Mouse (Mus musculus) midbrain, embryonic 11.5 days (tissue): ENCODE data around the gene Nr2f1. TPM values are rescaled to one million over a fixed set of nuclear protein-coding genes. Genes with fewer than 3 reads are reported as not detected.

Experiments
- ATAC-seq: fragments of 200-750 bp; cut with Nextera tagmentation; 2 replicates; pipeline ENCODE4 v1.8.0; 2017; ENCODE audit warnings: moderate TSS enrichment, moderate library complexity; ENCODE audit not compliant: low FRiP score
- DNase-seq: peaks from one replicate; pipeline ENCODE4 v3.0.0; 2015; ENCODE audit warnings: low spot score; ENCODE audit errors: missing footprints
- H3K27ac ChIP-seq: fragments of 300-500 bp; sonication (generic); 2 replicates; pipeline ENCODE4 v1.5.1; 2014; ENCODE audit warnings: low read depth, low read length
- H3K27me3 ChIP-seq: fragments of 300-500 bp; sonication (generic); 2 replicates; pipeline ENCODE4 v1.6.1; 2014; ENCODE audit warnings: mild to moderate bottlenecking, low read length, moderate library complexity, mixed read lengths; ENCODE audit not compliant: control insufficient read depth, insufficient read depth
- H3K36me3 ChIP-seq: fragments of 300-500 bp; sonication (generic); 2 replicates; pipeline ENCODE4 v1.6.1; 2014; ENCODE audit warnings: mild to moderate bottlenecking, low read length, moderate library complexity, mixed read lengths; ENCODE audit not compliant: control insufficient read depth, insufficient read depth
- H3K4me1 ChIP-seq: fragments of 300-500 bp; sonication (generic); 2 replicates; pipeline ENCODE4 v1.6.1; 2014; ENCODE audit warnings: low read length; ENCODE audit not compliant: control insufficient read depth, insufficient read depth
- H3K4me2 ChIP-seq: fragments of 300-500 bp; sonication (generic); 2 replicates; pipeline ENCODE4 v1.6.1; 2014; ENCODE audit warnings: mild to moderate bottlenecking, moderate library complexity
- H3K4me3 ChIP-seq: fragments of 300-500 bp; sonication (generic); 2 replicates; pipeline ENCODE4 v1.5.1; 2014; ENCODE audit warnings: low read depth, low read length
- H3K9ac ChIP-seq: fragments of 300-500 bp; sonication (generic); 2 replicates; pipeline ENCODE4 v1.6.1; 2014; ENCODE audit warnings: low read length
- H3K9me3 ChIP-seq: fragments of 300-500 bp; sonication (generic); 2 replicates; pipeline ENCODE4 v1.6.1; 2016; ENCODE audit warnings: low read length; ENCODE audit not compliant: control insufficient read depth
- WGBS: fragments of 180-500 bp; shearing (Covaris S2); extraction: QIAGEN DNeasy Blood & Tissue Kit; methylation state at CpG from one replicate; pipeline ENCODE4 v1.1.7; 2014; 5-methylcytosine and 5-hydroxymethylcytosine counted together
- polyA plus RNA-seq: library from polyadenylated mRNA; unstranded; fragments of >200 nt; fragmentation: Nextera tagmentation; extraction: Ambion mirVana; gene quantifications from 2 replicates; pipeline ENCODE4 v1.2.1, GENCODE M21; 2014

Gene Nr2f1
- polyA plus RNA-seq, 1 experiment from 2014 or later = 82.3 TPM

GRCm38 (mm10) chr13:78209611-78210028 is 10.1 kb upstream of the Nr2f1 start:
- ATAC-seq = peak; percentile 17; the same call in 1 of the 2 replicates
- peaks cover 9% of the 10 kb centered on the region; the same call in 1 of the 2 replicates for H3K27me3 ChIP-seq

GRCm38 (mm10) chr13:78208689-78209410 is 9.3 kb upstream of the Nr2f1 start:
- H3K9me3 ChIP-seq = no peaks in the 10 kb centered on the region
- DNase-seq (peak; percentile 91), ATAC-seq (no peak)
- H3K27me3 ChIP-seq = peaks cover 9% of the 10 kb centered on the region; the same call in 1 of the 2 replicates
- no peak overlapping the region; the same call in 1 of the 2 replicates for H3K4me3 ChIP-seq
- H3K4me1 ChIP-seq = peaks cover 51% of the 10 kb centered on the region
- H3K36me3 ChIP-seq = no peaks in the 10 kb centered on the region
- H3K4me2 ChIP-seq = peak overlapping the region; percentile 77
- peak overlapping the region; percentile 42; the same call in 1 of the 2 replicates for H3K27ac ChIP-seq
- 7% methylated on average over 14 of the region's 14 CpGs for WGBS
- peak overlapping the region; percentile 67 for H3K9ac ChIP-seq

More at GRCm38 (mm10) chr13:78209611-78210028, 10.1 kb upstream of the Nr2f1 start:
- DNase-seq = no peak
- peak overlapping the region; percentile 67 for H3K9ac ChIP-seq
- peak overlapping the region; percentile 33 for H3K4me3 ChIP-seq
- peaks cover 50% of the 10 kb centered on the region for H3K4me1 ChIP-seq
- peak overlapping the region; percentile 77 for H3K4me2 ChIP-seq
- under 1% methylated on average over 12 of the region's 12 CpGs for WGBS
- H3K27ac ChIP-seq = peak overlapping the region; percentile 61
- no peaks in the 10 kb centered on the region for H3K9me3 ChIP-seq
- no peaks in the 10 kb centered on the region for H3K36me3 ChIP-seq

- H3K27me3 ChIP-seq = peaks cover 9% of the 10 kb centered on the region; the same call in 1 of the 2 replicates
- ATAC-seq = peak; percentile 45
- no peak overlapping the region for H3K4me3 ChIP-seq
- peak overlapping the region; percentile 41 for H3K9ac ChIP-seq
- peak; percentile 95 for DNase-seq
- H3K36me3 ChIP-seq = no peaks in the 10 kb centered on the region
- H3K27ac ChIP-seq = peak overlapping the region; percentile 42; the same call in 1 of the 2 replicates
- H3K4me2 ChIP-seq = peak overlapping the region; percentile 77
- H3K4me1 ChIP-seq = peaks cover 51% of the 10 kb centered on the region
- WGBS = 3% methylated on average over 12 of the region's 12 CpGs
- H3K9me3 ChIP-seq = no peaks in the 10 kb centered on the region
These were observed 8.5 kb upstream of the Nr2f1 start for GRCm38 (mm10) chr13:78207796-78208645.

- Histone ChIP-seq H3K4me2 (peak overlapping the region; percentile 34), H3K4me3 (no peak overlapping the region), H3K9ac (peak overlapping the region; percentile 34), H3K4me1 (peaks cover 51% of the 10 kb centered on the region), H3K36me3 (no peaks in the 10 kb centered on the region), H3K9me3 (no peaks in the 10 kb centered on the region), H3K27me3 (0 out of 2 replicates have a peak, but pooled peaks cover 2% of the 10 kb centered on the region), H3K27ac (peak overlapping the region; percentile 54; the same call in 1 of the 2 replicates)
- 9% methylated on average over 7 of the region's 7 CpGs for WGBS
- ATAC-seq (no peak), DNase-seq (peak; percentile 93)
These were observed 7.4 kb upstream of the Nr2f1 start for GRCm38 (mm10) chr13:78206891-78207430.

- Histone ChIP-seq H3K27me3 (0 out of 2 replicates have a peak, but pooled peaks cover 2% of the 10 kb centered on the region), H3K9ac (no peak overlapping the region), H3K36me3 (no peaks in the 10 kb centered on the region), H3K4me1 (peaks cover 41% of the 10 kb centered on the region), H3K27ac (no peak overlapping the region), H3K4me3 (no peak overlapping the region), H3K9me3 (no peaks in the 10 kb centered on the region), H3K4me2 (peak overlapping the region; percentile 84)
- ATAC-seq (no peak), DNase-seq (peak; percentile 84)
These were observed 5.9 kb upstream of the Nr2f1 start for GRCm38 (mm10) chr13:78205426-78205825.

GRCm38 (mm10) chr13:78203348-78204061 is 3.9 kb upstream of the Nr2f1 start:
- ATAC-seq = peak; percentile 49
- H3K36me3 ChIP-seq = no peaks in the 10 kb centered on the region
- under 1% methylated on average over 34 of the region's 37 CpGs for WGBS
- peaks cover 28% of the 10 kb centered on the region for H3K4me1 ChIP-seq
- peak overlapping the region; percentile 84 for H3K4me2 ChIP-seq
- peak; percentile 98 for DNase-seq
- peak overlapping the region; percentile 95 for H3K9ac ChIP-seq
- H3K27me3 ChIP-seq = 0 out of 2 replicates have a peak, but pooled peaks cover 2% of the 10 kb centered on the region
- H3K4me3 ChIP-seq = peak overlapping the region; percentile 96
- H3K27ac ChIP-seq = peak overlapping the region; percentile 96
- H3K9me3 ChIP-seq = no peaks in the 10 kb centered on the region

GRCm38 (mm10) chr13:78202574-78203347 is 3.2 kb upstream of the Nr2f1 start:
- Histone ChIP-seq H3K27ac (peak overlapping the region; percentile 96), H3K4me1 (peaks cover 21% of the 10 kb centered on the region), H3K9ac (peak overlapping the region; percentile 95), H3K4me2 (peak overlapping the region; percentile 84), H3K27me3 (0 out of 2 replicates have a peak, but pooled peaks cover 2% of the 10 kb centered on the region), H3K4me3 (peak overlapping the region; percentile 96), H3K36me3 (no peaks in the 10 kb centered on the region), H3K9me3 (no peaks in the 10 kb centered on the region)
- under 1% methylated on average over 47 of the region's 47 CpGs for WGBS
- DNase-seq (peak; percentile 96), ATAC-seq (no peak)
